Mouse (Mus musculus) liver, embryonic 12.5 days (tissue): Measurements from ENCODE around the gene Gm21891. TPM values are rescaled to one million over a fixed set of nuclear protein-coding genes. Genes with fewer than 3 reads are reported as not detected.
"Not testable (repeated sequence)": the region's sequence is repeated elsewhere in the genome, so short reads cannot be mapped to it uniquely, and the experiment has no call there.

Source experiments
- ATAC-seq: fragments of 200-750 bp; cut with Nextera tagmentation; 2 replicates; pipeline ENCODE4 v1.8.0; 2017; ENCODE audit warnings: moderate number of reproducible peaks, mild to moderate bottlenecking, moderate library complexity
- H3K27ac ChIP-seq: fragments of 300-500 bp; sonication (generic); 2 replicates; pipeline ENCODE4 v1.5.1; 2016; ENCODE audit warnings: mild to moderate bottlenecking
- H3K27me3 ChIP-seq: fragments of 300-500 bp; sonication (generic); replicated peaks from 2 replicates; pipeline ENCODE4 v1.6.1; 2016; ENCODE audit warnings: mild to moderate bottlenecking, moderate library complexity
- H3K36me3 ChIP-seq: fragments of 300-500 bp; sonication (generic); 2 replicates; pipeline ENCODE4 v1.6.1; 2016; ENCODE audit warnings: mild to moderate bottlenecking, moderate library complexity
- H3K4me1 ChIP-seq: fragments of 300-500 bp; sonication (generic); 2 replicates; pipeline ENCODE4 v1.6.1; 2016
- H3K4me2 ChIP-seq: fragments of 300-500 bp; sonication (generic); 2 replicates; pipeline ENCODE4 v1.6.1; 2016; ENCODE audit warnings: mild to moderate bottlenecking, moderate library complexity
- H3K4me3 ChIP-seq: fragments of 300-500 bp; sonication (generic); 2 replicates; pipeline ENCODE4 v1.5.1; 2016; ENCODE audit warnings: mild to moderate bottlenecking, moderate library complexity
- H3K9ac ChIP-seq: fragments of 300-500 bp; sonication (generic); 2 replicates; pipeline ENCODE4 v1.6.1; 2016; ENCODE audit warnings: mild to moderate bottlenecking, moderate library complexity
- H3K9me3 ChIP-seq: fragments of 300-500 bp; sonication (generic); replicated peaks from 2 replicates; pipeline ENCODE4 v1.6.1; 2016; ENCODE audit warnings: mild to moderate bottlenecking, moderate library complexity
- WGBS: fragments of 180-500 bp; shearing (Covaris S2); methylation state at CpG from one replicate; pipeline ENCODE4 v1.1.7; 2016; ENCODE audit not compliant: insufficient replicate concordance; 5-methylcytosine and 5-hydroxymethylcytosine counted together
- polyA plus RNA-seq: library from polyadenylated mRNA; unstranded; fragments of >200 nt; fragmentation: Nextera tagmentation; extraction: Ambion mirVana; gene quantifications from 2 replicates; pipeline ENCODE4 v1.2.1, GENCODE M21; 2016

The Gm21891 gene
- not detected in 2 replicates for polyA plus RNA-seq

- not testable (repeated sequence) for H3K27ac ChIP-seq, H3K9me3 ChIP-seq, H3K27me3 ChIP-seq, H3K4me1 ChIP-seq, H3K4me3 ChIP-seq, ATAC-seq, H3K36me3 ChIP-seq, H3K9ac ChIP-seq, H3K4me2 ChIP-seq
- no CpG with 5 or more reads among the region's 3 CpGs for WGBS
Observed at GRCm38 (mm10) chrY:13133392-13133791, at the start of gene Gm21891. TSS of gene Gm21891 (minus strand) at chrY:13133492.

DNA sequence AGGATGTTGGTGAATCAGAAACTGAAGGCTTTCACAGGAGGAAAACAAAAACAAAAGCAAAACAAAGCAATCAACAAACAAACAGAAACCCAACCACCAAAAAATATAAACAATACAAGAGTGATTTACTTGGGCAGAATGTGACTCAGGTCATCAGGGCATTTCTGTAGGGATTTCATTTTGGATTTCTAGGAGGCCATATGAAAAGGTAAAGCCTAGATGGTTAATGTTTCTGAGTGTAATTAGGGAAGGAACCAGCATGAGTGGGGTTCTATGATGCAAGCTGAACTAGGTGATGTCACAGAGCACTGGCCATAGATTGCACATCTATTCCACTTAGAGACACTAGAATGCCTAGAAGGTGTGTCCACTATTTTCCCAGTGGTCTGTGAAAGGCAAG is 28.4 kb upstream of the Gm21891 start, which contains the start of gene Gm21425:
Gene Gm21425, plus strand, starts transcription at position 301 of the 400 bp plus-strand sequence.
- H3K9me3 ChIP-seq, H3K4me2 ChIP-seq, H3K27ac ChIP-seq, H3K27me3 ChIP-seq, H3K36me3 ChIP-seq, H3K4me3 ChIP-seq, H3K9ac ChIP-seq, H3K4me1 ChIP-seq, ATAC-seq: not testable (repeated sequence)

Other genes with a start within 250 kb of the Gm21891 start
- gene Gm20807, start 90.6 kb downstream of the Gm21891 start, polyA plus RNA-seq: not detected in 2 replicates
- gene Gm21425, start 28.5 kb upstream of the Gm21891 start, polyA plus RNA-seq: not detected in 2 replicates
- not detected in 2 replicates for gene Gm21828, start 90.4 kb upstream of the Gm21891 start, polyA plus RNA-seq
- gene Gm21440, start 118.9 kb upstream of the Gm21891 start, polyA plus RNA-seq: not detected in 2 replicates
- not detected in 2 replicates for gene Gm21454, start 119.0 kb upstream of the Gm21891 start, polyA plus RNA-seq
- not detected in 2 replicates for gene Gm21725, start 215.6 kb upstream of the Gm21891 start, polyA plus RNA-seq